Mouse (Mus musculus) ES-E14 (cell line): ENCODE results near the gene Utrn.

Experiments used
- CHD2 ChIP-seq: IDR thresholded peaks from 2 replicates; pipeline ENCODE4 v1.6.1; 2014; ENCODE audit warnings: mild to moderate bottlenecking, low read depth, low read length, inconsistent platforms
- MAFK ChIP-seq: IDR thresholded peaks from 2 replicates; pipeline ENCODE4 v1.6.1; 2014; ENCODE audit warnings: mild to moderate bottlenecking, low read depth, low read length, inconsistent platforms; ENCODE audit not compliant: insufficient read depth

DNA sequence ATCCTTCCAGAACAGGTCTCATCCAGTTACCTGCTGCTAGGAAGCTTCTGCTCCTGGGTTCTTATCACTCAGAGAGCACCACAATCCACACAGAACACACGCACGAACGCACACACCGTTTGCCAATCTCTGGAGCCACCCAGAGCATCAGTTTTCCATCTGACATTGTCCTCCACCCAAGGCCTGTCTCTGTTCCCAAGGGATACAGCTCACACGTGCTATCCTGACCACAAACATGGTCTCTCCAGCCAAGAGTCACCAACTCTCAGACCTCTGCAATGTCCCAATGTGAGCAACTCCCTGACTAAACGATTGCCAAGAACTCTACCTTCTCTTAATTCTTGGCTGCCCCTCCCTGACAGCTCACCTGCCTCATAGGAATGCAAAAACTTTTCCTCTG lies 172.5 kb downstream of the Utrn start:
- TF ChIP-seq CHD2 (no peak), MAFK (no peak)
